Mouse (Mus musculus): Measurements from ENCODE around the gene Celf2.
"Not testable (repeated sequence)": the region's sequence is repeated elsewhere in the genome, so short reads cannot be mapped to it uniquely, and the experiment has no call there.

Celf2 gene

DNA sequence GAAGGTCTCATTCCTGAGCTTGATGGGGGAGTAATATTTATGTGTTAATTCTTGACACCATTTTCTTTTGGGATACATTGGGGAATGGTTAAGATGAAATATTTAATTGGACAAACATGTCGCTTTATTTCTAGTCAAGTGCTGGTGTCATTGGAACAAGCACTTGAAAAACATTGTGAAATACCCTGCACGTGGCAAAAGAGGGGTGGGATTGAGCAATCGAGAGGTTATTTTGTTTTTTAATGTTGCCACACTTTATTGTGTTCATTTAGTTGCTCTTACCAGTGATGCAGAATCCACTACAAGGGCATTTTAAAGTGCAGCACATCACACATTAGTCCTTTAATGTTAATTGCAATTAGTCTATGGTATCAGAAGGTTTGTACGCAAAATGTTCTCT, 242.2 kb downstream of the Celf2 start:
- DNase-seq (ENCODE audit: low read depth, low spot score) = no peak

- not testable (repeated sequence) for DNase-seq (ENCODE audit: low read depth, low spot score)
These were observed 246.7 kb downstream of the Celf2 start for GRCm38 (mm10) chr2:7262668-7263067.

DNA sequence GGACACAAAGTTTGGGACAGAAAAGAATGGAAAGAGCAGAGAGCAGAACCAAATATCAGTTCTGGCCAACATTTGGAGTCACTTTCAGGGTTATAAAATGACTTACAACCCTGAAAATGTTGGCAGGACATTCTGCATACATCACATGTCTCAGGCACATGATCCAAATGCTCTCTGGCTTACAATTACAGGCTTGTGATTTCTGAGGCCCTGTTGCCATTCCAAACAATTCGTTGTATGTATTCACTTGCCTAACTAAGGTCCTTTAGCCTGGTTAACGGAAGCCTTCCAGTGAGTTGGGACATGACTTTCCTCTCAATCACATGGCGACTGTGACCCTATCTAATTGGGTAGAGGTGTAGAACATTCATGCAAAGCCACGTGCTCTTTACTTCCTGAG, 249.2 kb downstream of the Celf2 start:
- no peak for DNase-seq (ENCODE audit: low read depth, low spot score)

GRCm38 (mm10) chr2:7259616-7260015, 249.7 kb downstream of the Celf2 start:
- DNase-seq (ENCODE audit: low read depth, low spot score) = no peak

DNA sequence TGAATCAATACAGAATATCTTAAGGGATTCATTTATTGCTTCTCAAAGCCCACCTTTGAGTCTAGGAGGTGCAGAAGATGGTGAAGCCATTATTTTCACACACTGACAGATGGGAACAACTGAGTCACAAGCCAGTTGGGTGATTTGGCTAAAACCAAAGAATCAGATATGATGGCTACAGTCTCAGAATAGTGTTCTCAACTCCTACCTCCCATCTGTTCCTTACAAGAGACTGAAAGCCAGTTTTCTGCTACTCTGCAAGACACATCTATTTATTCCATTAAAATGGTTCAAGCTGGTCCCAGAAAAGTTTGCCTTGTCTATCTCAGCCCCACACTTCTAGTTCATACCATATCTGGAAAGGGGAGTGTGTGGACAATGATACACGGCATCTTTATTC, 253.3 kb downstream of the Celf2 start:
- no peak for DNase-seq (ENCODE audit: low read depth, low spot score)

DNA sequence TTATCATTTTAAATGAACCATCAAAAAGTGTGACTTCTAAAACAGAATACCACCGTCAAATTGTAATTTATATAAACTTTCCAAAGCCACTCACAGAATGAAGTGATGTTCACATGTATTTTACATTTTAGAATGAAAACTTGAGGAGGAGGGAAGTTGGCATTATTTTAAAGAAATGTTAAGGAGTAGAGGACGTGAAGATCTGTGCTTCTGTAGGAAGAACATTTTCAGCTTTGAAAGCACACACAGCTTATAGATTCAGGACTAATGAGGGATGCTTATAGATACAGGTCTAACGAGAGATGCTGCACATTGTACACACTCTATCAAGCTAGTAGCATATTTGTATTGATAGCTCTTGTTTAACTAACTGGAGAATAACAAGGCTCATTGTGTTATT, 254.0 kb downstream of the Celf2 start:
- DNase-seq (ENCODE audit: low read depth, low spot score) = no peak

GRCm38 (mm10) chr2:7250314-7250713, 259.0 kb downstream of the Celf2 start:
- no peak for DNase-seq (ENCODE audit: low read depth, low spot score)

- DNase-seq (ENCODE audit: low read depth, low spot score) = no peak
These were observed 260.4 kb downstream of the Celf2 start for GRCm38 (mm10) chr2:7249002-7249401.

- no peak for DNase-seq (ENCODE audit: low read depth, low spot score)
These were observed 263.2 kb downstream of the Celf2 start for GRCm38 (mm10) chr2:7245958-7246774.

- DNase-seq (ENCODE audit: low read depth, low spot score) = no peak
These were observed 267.2 kb downstream of the Celf2 start for GRCm38 (mm10) chr2:7242139-7242538.

DNA sequence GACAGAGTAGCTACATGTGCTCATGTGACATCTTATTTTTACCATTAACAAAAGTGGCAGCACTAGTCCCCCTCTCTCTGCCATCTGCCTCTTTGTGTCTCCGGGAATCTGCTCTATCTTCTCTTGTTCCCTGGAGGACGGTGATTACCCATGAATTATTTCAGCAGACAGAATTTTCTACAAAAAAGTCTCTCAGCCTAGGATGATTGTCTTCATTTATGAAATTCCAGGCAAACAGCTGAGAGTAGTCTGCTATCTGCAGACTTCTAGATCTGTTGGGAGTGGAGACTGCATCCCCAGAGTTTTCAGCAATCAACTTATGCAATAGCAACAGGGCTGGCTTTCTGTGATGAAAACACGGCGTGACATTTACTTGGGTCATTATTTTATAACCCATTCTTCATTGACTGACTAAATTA, 267.8 kb downstream of the Celf2 start:
- DNase-seq (ENCODE audit: low read depth, low spot score) = no peak

- DNase-seq (ENCODE audit: low read depth, low spot score) = no peak
These were observed 272.1 kb downstream of the Celf2 start for GRCm38 (mm10) chr2:7237283-7237682.

DNA sequence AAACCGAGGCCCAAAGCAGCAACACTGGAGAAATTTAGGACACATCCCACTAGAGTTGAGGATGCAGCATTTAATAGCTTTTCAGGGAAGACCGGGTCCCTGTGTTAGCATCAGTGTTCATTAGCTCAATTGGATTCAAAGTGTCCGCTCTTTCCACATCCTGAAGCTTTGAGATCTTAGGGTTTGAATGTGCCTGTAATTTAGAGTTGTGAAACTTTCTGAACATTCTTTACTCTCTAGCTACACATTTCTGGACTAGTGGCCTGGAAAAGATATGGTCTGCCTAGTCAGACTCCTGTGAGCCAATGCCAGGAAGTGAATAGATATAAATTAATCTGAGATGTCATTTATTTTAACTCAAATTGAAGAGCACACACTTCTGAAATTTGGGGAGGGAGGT, 272.9 kb downstream of the Celf2 start:
- DNase-seq (ENCODE audit: low read depth, low spot score) = no peak

DNA sequence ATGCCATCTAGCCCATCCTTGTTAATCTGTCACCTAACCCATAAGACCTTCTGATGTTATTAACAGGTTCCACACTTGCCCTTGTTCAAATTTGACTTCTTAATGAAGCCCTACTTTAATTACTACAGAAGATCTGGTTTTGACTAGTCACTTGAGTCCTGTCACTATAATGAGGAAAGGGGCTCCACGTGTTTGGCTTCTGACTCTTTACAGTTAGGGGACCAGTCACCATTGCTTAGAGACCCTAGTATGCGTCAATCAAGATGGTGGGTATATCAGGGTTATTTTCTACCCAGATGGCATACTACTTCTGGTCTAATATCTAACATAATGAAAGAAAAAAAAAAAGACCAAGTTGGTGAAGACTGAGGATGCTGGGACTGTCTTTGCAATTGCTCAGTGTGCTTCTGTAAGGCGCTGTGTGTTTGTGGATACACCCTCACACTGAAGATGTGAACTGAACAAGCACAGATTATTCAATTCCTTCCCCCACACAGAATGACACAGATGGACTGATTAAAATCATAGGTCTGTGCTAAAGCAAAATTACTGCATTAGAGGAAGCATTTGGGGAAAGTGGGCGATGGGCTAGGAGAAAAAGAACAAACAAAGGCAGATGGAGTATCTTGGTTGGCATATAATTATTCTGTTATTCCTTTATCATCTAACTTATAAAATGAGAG, 274.2 kb downstream of the Celf2 start:
- no peak for DNase-seq (ENCODE audit: low read depth, low spot score)

DNA sequence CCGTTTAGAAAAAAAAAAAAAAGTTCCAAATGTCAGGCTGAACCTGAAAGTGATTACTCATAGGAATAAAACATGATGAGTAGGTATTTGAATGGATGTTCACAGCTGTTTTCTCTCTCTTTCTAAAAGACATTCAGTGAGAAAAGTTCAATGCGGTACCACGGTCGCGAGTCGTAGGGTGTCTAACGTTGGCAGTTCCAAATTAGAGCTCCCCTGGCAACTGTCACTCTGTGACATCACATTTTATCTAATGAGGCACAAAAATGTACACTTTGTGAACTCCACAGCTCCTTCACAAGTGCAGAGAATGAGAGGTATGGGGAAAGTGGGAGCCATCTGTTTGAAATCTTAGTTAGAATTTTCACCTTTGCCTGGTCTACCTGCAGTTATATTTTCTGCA, 274.8 kb downstream of the Celf2 start:
- no peak for DNase-seq (ENCODE audit: low read depth, low spot score)

DNA sequence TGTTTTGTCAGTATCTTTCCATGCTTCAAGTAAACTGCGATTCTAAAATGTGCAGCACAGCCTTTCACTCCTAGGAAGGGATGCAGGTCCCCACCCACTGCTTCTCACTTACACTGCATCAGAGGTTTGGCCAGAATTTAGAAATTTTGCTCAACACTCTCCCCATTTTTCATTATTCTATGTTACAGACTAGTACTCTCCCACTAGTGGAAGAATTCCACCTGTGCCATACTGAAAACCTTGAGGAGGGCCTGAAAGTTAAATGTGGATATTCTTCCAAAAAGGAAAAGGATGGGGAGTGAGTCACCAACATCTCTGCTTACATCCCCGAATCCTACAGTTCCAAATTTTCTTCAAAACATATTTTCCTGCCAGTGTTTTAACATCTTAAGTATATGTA, 276.0 kb downstream of the Celf2 start:
- no peak for DNase-seq (ENCODE audit: low read depth, low spot score)

- DNase-seq (ENCODE audit: low read depth, low spot score) = no peak
These were observed 282.6 kb downstream of the Celf2 start for GRCm38 (mm10) chr2:7226785-7227184.

GRCm38 (mm10) chr2:7224346-7225071, 284.9 kb downstream of the Celf2 start:
- DNase-seq (ENCODE audit: low read depth, low spot score) = no peak

- DNase-seq (ENCODE audit: low read depth, low spot score) = no peak
These were observed 285.8 kb downstream of the Celf2 start for GRCm38 (mm10) chr2:7223538-7223937.

DNA sequence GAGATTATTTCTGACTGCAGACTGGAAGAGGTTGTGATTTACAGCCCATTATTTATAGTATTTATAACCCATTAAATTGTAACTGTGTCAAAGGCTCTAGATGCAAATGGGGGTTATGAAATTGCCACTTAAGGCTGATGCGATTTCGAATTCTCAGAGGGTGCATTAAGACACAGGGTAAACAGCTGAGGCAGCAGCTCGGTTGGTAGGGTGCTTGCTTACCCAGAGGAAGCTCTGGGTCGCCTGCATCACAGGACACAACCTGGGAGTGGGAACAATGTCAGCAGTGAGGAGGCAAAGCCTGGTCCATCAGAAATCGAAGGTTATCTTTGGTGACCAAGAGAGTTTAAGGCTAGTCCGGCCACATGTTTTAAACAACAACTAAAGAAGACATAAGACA, 286.5 kb downstream of the Celf2 start:
- DNase-seq (ENCODE audit: low read depth, low spot score) = no peak

DNA sequence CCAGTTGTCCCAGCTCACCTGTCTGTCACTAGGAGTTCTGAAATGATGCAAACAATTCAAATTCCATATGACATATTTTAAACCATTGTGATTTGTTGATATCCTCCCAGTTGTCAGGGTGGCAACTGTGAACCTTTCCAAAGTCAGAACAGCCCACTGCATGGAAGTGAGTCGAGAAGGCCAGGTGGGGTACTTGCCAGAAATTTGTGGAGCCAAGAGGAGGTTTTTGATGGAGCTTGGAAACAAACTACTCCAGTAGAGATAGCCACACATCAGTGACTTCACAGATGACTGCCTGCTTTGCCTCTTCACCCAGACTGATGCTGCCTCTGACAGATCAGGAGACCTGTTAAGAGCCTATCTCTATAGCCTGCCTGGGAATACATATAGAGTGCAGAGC, 287.5 kb downstream of the Celf2 start:
- DNase-seq (ENCODE audit: low read depth, low spot score) = no peak

GRCm38 (mm10) chr2:7218101-7218500, 291.3 kb downstream of the Celf2 start:
- no peak for DNase-seq (ENCODE audit: low read depth, low spot score)
